Mouse (Mus musculus): ENCODE measurements around the gene Uqcrc1. TPM values are rescaled to one million over a fixed set of nuclear protein-coding genes. Genes with fewer than 3 reads are reported as not detected.

Uqcrc1 gene
- total RNA-seq, 4 experiments from 2014 or later: 799 to 932 (median 902) TPM

DNA sequence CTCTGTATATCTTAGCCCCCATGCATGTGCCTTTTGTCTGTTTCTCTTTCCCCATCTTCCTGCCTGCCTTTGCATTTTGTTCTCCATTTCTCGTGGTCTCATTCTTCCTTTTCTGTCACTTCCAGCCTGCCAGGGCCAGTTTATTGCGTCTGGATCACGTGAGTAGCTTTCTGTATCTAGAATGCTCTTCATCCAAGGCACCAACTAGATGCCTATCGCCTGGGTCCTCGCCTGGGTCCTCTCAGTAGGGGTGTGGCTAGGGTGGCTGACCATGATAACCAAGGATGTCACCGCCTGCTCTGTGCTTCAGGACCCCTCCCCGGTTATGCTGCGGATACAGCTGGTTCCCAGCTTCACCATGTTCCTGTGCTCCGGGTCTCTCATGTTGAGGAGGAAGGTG is 46.8 kb downstream of the Uqcrc1 start:
- no peak for DNase-seq (ENCODE audit: low spot score in 2 of 2)

DNA sequence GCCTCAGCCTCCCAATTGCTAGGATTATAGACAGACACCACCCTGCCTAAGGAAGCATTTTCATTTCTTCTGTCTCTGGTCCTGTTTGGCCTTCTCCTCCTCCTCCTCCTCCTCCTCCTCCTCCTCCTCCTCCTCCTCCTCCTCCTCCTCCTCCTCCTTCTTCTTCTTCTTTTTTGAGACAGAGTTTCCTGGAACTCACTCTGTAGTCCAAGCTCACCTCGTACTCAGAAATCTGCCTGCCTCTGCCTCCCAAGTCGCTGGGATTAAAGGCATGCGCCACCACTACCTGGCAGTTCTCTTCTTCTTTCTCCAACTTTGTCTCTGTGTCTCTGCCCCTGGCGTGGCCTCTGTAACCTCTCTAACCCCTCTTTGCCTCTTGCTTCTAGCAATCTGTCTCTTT is 49.3 kb downstream of the Uqcrc1 start, which contains the start of gene Ucn2:
Ucn2 (plus strand) TSS at position 301 of the 400 bp plus-strand sequence.
- DNase-seq (ENCODE audit: low spot score in 2 of 2): no peak

DNA sequence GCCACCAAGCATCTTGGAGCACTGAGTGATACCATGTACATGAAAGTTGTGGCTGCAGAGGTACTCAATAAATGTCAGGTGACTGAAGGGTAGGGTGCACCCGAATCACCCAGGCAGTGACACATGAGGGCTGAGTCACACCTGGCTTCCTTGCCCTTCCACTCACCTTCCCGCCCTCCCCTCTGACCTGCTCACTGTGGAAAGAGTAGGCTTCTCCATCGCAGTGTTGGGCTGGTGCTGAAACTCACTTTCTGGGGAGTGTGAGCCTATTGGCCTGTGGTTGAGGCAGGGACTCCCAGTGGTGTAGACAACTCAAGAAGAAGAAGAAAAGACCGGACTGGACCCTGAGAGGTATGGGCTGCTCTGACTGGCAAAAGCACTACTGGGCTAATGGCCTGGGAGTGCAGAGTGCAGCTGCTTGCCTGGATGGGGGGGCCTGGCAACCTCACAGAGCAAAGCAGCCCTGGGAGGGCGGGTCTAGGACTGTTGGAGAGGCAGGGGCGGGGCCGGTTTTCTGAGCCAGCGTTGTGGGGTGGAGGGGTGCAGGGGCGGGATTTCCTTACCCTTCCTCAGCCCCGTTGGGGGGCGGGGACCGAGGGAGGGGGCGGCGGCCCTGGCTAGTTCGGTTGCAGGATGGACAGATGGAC is 51.4 kb downstream of the Uqcrc1 start:
- peak; percentile 51 to 64 for DNase-seq (ENCODE audit: low spot score in 2 of 2)

DNA sequence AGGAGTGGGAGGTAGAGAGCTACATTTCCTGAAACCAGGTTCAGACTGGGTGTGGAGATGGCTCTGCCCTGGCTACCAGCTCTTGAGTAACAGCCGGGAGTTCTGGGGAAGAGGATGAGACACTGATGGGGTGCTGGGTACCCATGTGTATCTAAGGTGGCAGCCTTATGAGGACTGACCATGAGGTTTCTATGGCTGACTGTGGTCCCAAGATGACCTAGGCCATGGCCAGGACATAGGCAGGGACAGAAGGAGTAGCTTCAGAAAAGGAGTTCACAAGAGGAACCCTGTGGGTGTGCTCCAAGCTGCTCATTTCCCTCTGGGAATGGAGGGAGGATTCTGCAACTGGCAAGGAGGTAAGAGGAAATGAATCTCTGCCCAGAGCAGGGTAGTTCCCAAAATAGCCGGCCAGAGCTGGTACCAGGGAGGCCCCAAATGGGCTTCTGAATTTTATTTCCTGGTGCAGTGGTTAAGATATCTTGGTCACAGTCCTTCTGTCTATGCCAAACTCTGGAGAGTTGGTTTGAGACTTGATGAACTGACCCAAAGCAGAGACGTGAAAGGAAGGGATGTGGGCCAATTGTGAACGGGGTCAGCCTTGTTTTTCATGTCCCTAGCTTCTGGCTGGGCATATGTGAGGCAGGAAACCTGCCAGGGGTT is 53.5 kb downstream of the Uqcrc1 start:
- DNase-seq (ENCODE audit: low spot score in 2 of 2): peak in 1 of 2 experiments; percentile 11

DNA sequence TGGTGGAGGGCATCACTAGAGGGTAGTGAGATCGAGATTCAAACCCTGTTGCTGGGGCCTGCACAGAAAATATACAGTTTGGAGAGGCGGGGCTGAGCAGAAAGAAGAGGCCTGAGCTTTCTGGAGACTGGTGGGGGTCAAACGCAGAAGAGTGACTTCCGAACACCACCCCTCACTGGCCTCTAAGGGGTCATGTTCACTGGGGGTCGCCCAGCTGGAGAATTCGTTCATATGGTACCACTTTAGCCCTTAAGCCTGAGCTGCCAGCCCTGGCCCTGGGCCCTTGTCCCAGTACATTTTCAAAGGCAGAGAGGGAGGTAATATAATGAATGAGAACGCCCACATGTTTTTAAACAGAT is 54.0 kb downstream of the Uqcrc1 start:
- DNase-seq (ENCODE audit: low spot score in 2 of 2): no peak

DNA sequence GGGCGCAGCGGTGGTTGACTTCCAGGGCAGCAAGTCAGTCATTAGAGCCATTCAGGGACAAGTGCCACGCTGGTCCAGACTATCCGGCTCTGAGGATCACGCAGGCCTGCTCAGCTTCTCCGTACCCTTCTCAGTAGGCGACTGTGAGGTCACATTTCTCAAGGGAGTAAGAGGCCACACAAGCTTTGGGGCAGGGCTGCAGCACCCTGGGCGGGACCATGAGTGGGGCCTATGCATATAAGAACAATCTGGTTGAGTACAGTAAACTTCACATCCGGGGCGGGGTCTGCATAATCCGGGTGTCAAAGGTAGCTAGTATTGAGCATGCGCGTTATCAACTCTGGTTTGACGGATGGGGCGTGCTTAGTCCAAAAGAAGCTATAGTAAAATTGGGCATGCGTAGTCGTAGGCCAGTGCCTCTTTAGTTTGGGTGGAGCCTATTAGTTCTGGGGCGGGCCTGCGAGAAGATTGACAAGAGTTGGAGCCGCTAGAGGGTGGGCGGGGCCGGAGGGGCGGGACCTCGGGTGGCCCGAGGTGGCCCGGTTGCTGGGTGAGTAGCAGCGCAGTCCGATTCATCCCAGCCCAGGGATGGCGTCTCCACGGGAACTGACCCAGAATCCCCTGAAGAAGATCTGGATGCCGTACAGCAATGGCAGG is 55.1 kb downstream of the Uqcrc1 start, which contains the start of gene Pfkfb4:
Pfkfb4 (plus strand) TSS at position 351 of the 657 bp plus-strand sequence.
- DNase-seq (ENCODE audit: low spot score in 2 of 2): peak; percentile 96 to 98

DNA sequence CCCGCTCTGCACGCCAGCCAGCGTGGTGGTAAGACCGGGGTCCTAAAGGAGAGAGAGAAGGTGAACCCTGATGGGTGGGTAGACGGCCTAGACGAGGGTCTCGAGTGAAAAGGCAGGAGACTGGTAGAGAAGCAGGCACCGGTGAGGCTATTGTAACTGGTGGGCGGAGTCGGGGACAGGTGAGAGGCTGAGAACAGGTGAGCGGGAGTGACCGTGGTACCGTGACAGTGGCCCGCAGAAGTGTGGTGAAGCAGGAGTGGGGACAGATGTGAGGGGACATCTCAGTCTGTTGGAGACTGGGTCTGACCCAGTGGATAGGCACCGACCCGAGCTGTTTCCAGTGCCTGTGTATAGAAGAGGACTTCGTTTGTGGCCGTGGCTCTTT is 55.6 kb downstream of the Uqcrc1 start:
- no peak for DNase-seq (ENCODE audit: low spot score in 2 of 2)

DNA sequence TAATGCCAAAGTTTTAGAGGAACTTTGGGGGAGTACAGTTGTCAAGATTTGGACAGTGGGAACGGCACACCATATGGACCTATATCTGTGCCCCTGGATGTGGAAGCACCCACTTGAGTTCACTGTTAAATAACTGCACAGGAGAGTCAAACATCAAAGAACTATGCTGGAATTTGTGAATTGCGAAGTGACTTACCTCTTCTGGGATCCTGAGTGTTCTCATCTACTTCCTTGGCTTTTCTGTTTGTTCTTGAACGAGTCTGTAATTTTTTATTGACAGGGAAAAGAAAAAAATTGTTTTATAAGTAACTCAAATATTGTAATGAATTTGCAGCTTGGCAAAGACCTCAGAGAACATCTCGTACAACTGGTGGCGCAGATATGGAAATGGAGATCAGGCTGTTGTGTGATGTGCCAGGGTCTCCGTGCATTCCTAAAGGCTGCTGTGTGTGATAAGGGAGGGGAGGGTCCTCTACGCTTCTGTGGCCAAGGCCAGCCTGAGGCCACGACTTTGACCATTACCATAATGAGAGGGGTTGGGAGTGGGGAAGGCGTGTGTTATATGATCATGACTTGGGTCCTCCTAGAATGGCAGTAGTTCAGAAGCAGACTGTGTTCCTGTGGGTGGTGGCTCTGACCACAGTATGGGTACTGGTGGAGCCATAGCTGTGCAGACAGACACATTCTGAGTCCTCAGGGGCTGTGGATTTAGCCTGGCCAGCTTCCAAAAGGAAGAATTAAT is 56.4 kb downstream of the Uqcrc1 start:
- DNase-seq (ENCODE audit: low spot score in 2 of 2): no peak

DNA sequence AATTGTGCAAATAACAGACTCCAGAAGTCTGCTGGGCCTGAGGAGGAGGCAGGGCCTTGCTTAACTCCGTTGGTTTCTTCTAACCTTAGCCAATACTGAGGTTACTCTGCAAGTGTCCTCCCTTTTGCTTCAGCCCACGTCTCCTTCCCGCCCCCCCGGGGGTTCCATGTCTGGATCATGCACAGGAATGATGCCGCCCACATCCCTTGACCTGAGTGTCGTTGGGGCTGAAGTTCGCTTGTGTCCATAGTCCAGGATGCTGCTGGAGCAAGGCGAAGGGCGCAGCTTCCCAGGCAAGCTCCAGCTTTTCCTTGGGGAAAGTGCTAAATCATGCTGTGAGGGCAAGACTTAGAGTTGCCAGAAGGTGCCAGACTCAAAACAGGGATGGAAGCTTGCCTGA is 60.0 kb downstream of the Uqcrc1 start:
- DNase-seq (ENCODE audit: low spot score in 2 of 2): no peak

DNA sequence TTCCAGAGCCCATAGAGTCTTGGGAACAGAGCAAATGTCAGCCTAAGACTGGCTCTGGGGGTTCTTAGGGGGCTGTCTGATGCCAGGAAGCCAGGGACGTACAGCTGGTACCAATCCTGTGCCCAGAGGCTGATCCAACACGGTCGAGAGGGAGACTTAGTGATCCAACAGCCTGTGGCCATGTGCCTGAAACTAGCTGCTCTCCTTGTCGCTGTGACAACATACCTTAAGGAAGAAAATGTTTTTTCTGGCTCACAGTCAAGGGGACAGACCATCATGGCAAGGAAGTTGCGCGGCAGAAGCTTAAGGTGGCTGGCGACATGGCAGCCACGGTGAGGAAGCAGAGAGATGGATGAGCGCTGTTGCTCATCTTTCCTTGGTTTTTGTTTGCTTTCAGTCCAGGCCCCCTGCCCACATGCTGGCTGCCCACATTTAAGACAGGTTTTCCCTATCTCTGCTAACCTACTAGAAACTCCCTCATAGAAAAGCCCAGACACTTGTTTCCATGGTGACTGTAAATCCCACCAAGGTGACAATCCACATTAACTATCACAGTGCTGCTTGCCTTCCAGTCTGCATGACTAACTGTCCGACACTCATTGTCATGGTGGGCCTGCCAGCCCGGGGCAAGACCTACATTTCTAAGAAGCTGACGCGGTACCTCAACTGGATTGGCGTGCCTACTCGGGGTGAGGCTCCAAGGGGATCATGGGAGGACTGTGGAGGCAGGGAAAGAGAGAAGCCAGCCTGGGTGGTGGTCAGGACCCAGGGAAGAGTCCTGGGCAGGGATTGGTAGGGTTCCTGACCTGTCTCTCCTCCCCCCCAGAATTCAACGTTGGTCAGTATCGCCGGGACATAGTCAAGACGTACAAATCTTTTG is 62.1 kb downstream of the Uqcrc1 start:
- no peak for DNase-seq (ENCODE audit: low spot score in 2 of 2)

DNA sequence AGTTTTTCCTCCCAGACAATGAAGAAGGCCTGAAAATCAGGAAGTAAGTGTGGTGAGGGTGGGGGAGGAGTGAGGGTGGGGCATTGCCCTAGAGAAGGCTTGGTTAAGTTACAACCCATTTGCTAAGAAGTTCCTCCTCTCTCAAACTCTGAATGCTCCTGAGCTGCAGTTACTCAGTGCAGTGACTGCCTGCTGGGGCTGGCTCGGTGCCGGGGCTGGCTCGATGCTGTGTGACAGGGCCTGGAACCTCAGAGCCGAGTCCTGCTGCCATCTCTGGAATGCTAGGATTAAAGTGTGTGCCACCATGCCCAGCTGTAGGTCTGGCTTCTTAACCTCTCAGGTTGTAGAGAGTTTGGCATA is 62.7 kb downstream of the Uqcrc1 start:
- DNase-seq (ENCODE audit: low spot score in 2 of 2): no peak

Small RNA genes within 50 kb of the gene (microRNA-seq; reads per million reads assigned to microRNA genes)
- gene Mir711: not detected

Other genes with a start within 250 kb of the Uqcrc1 start
- gene Prkar2a, start 247.3 kb upstream of the Uqcrc1 start, total RNA-seq (2022): 100 to 1,000 TPM; 182 to 235 (median 191) TPM
- gene Ip6k2, start 152.8 kb upstream of the Uqcrc1 start, total RNA-seq (2022): 10 to 100 TPM; 12.0 to 15.8 (median 14.2) TPM
- 1 to 10 TPM; 3.6 to 4.9 (median 4.2) TPM for gene Nckipsd, start 128.3 kb upstream of the Uqcrc1 start, total RNA-seq (2022)
- gene Celsr3, start 110.3 kb upstream of the Uqcrc1 start, total RNA-seq (2022): under 1 TPM in 1 of 4 experiments, not detected in 3; 0.05 TPM
- 10 to 100 TPM; 14.6 to 25.3 (median 16.4) TPM for gene Slc26a6, start 83.3 kb upstream of the Uqcrc1 start, total RNA-seq (2022)
- under 1 TPM in 1 of 4 experiments, not detected in 3; 0.53 TPM for gene Tmem89, start 22.0 kb upstream of the Uqcrc1 start, total RNA-seq (2022)
- gene Col7a1, start 17.0 kb downstream of the Uqcrc1 start, total RNA-seq (2022): 1 to 10 TPM; 1.2 to 3.1 (median 2.2) TPM
- gene Ucn2, start 49.4 kb downstream of the Uqcrc1 start, total RNA-seq (2022): 1 to 10 TPM in 1 of 4 experiments, under 1 TPM in 2, not detected in 1; 0.27 to 1.2 (median 0.51) TPM
- 10 to 100 TPM; 21.5 to 37.8 (median 35.0) TPM for gene Pfkfb4, start 55.1 kb downstream of the Uqcrc1 start, total RNA-seq (2022)
- gene Shisa5, start 101.9 kb downstream of the Uqcrc1 start, total RNA-seq (2022): 10 to 100 TPM in 2 of 4 experiments, 1 to 10 TPM in 2; 7.0 to 11.8 (median 9.1) TPM
- gene Trex1, start 123.1 kb downstream of the Uqcrc1 start, total RNA-seq (2022): 10 to 100 TPM; 11.4 to 17.2 (median 13.0) TPM
- gene Atrip, start 137.5 kb downstream of the Uqcrc1 start, total RNA-seq (2022): 10 to 100 TPM in 3 of 4 experiments, 1 to 10 TPM in 1; 8.7 to 11.5 (median 10.7) TPM
- gene Ccdc51, start 145.9 kb downstream of the Uqcrc1 start, total RNA-seq (2022): 1 to 10 TPM; 6.7 to 8.6 (median 7.8) TPM
- gene Tma7, start 146.0 kb downstream of the Uqcrc1 start, total RNA-seq (2022): 100 to 1,000 TPM; 297 to 369 (median 354) TPM
- gene Plxnb1, start 158.8 kb downstream of the Uqcrc1 start, total RNA-seq (2022): under 1 TPM; 0.58 to 0.87 (median 0.74) TPM
- gene Fbxw21, start 225.4 kb downstream of the Uqcrc1 start, total RNA-seq (2022): not detected

Data from gastrocnemius, adult 8-10 months (tissue).